Mouse (Mus musculus) limb, embryonic 15.5 days (tissue): ENCODE data around the gene Alox5. TPM values are rescaled to one million over a fixed set of nuclear protein-coding genes. Genes with fewer than 3 reads are reported as not detected.

ENCODE experiments used
- ATAC-seq: fragments of 200-750 bp; cut with Nextera tagmentation; 2 replicates; pipeline ENCODE4 v1.8.0; 2017; ENCODE audit warnings: low read depth, moderate TSS enrichment; ENCODE audit not compliant: insufficient number of reproducible peaks, low FRiP score, low TSS enrichment
- H3K27ac ChIP-seq: fragments of 300-500 bp; sonication (generic); 2 replicates; pipeline ENCODE4 v1.5.1; 2015; ENCODE audit warnings: moderate library complexity, mild to moderate bottlenecking, inconsistent platforms
- H3K27me3 ChIP-seq: fragments of 300-500 bp; sonication (generic); 2 replicates; pipeline ENCODE4 v1.6.1; 2015; ENCODE audit warnings: inconsistent platforms
- H3K36me3 ChIP-seq: fragments of 300-500 bp; sonication (generic); 2 replicates; pipeline ENCODE4 v1.6.1; 2015; ENCODE audit warnings: inconsistent platforms
- H3K4me1 ChIP-seq: fragments of 300-500 bp; sonication (generic); 2 replicates; pipeline ENCODE4 v1.6.1; 2015; ENCODE audit warnings: inconsistent platforms
- H3K4me2 ChIP-seq: fragments of 300-500 bp; sonication (generic); 2 replicates; pipeline ENCODE4 v1.6.1; 2015; ENCODE audit warnings: mild to moderate bottlenecking, inconsistent platforms
- H3K4me3 ChIP-seq: fragments of 300-500 bp; sonication (generic); 2 replicates; pipeline ENCODE4 v1.5.1; 2015; ENCODE audit warnings: mild to moderate bottlenecking, inconsistent platforms
- H3K9ac ChIP-seq: fragments of 300-500 bp; sonication (generic); 2 replicates; pipeline ENCODE4 v1.6.1; 2015; ENCODE audit warnings: inconsistent platforms
- H3K9me3 ChIP-seq: fragments of 300-500 bp; sonication (generic); 2 replicates; pipeline ENCODE4 v1.6.1; 2016; ENCODE audit warnings: inconsistent platforms
- WGBS: fragments of 180-500 bp; shearing (Covaris S2); methylation state at CpG from one replicate; pipeline ENCODE4 v1.1.7; 2015; 5-methylcytosine and 5-hydroxymethylcytosine counted together
- polyA plus RNA-seq: library from polyadenylated mRNA; unstranded; fragments of >200 nt; fragmentation: Nextera tagmentation; extraction: Ambion mirVana; gene quantifications from 2 replicates; pipeline ENCODE4 v1.2.1, GENCODE M21; 2015

Alox5 gene
- polyA plus RNA-seq, 1 experiment from 2014 or later = 3.7 TPM

DNA sequence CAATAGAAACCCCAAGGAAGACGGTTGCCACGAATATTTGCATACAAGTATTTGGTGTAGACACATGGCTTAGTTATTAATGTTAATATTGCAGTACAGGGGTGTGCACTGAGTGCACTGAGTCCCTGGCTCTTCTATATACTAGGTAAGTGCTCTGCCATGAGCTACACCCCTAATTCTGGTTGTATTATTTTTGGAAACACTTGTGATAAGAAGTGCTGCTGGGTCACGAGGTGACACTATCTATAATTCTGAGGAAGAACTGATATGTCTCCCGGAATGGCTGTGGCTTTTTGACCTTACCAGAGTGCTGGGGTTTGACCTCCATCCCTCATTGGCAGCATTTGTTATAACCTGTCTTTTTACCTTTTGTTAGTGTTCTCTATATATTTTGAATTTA is 20.1 kb downstream of the Alox5 start:
- Histone ChIP-seq H3K36me3 (no peaks in the 10 kb centered on the region), H3K9me3 (no peaks in the 10 kb centered on the region), H3K4me2 (no peak overlapping the region), H3K4me3 (no peak overlapping the region), H3K9ac (no peak overlapping the region), H3K27ac (no peak overlapping the region), H3K4me1 (no peaks in the 10 kb centered on the region), H3K27me3 (no peaks in the 10 kb centered on the region)
- no peak for ATAC-seq
- 78% methylated on average over 4 of the region's 4 CpGs for WGBS

- WGBS = 63% methylated on average over 4 of the region's 4 CpGs
- Histone ChIP-seq H3K9ac (no peak overlapping the region), H3K27ac (no peak overlapping the region), H3K4me1 (no peaks in the 10 kb centered on the region), H3K9me3 (no peaks in the 10 kb centered on the region), H3K4me3 (no peak overlapping the region), H3K36me3 (no peaks in the 10 kb centered on the region), H3K4me2 (no peak overlapping the region), H3K27me3 (no peaks in the 10 kb centered on the region)
- no peak for ATAC-seq
These were observed 20.5 kb downstream of the Alox5 start for GRCm38 (mm10) chr6:116440447-116440846.

DNA sequence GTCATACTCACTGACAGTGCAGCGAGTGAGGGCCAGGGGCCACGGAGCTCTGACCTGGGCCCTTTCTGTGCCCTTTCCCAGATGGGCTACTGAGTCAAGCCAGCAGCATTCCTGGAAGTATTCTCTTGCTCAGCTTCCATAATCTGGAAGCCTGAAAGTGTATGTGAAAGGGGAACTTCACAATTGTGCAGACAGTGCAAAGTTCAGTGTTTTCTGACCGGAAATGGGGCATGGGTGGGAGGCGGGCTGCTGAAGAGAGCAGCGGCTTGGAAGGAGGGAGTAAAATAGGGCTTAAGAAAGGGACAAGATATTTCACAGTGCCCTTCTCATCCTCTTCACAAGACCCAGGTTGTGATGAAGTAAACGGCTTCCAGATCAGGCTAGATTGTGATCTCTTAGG is 21.4 kb downstream of the Alox5 start:
- H3K4me3 ChIP-seq = no peak overlapping the region
- no peaks in the 10 kb centered on the region for H3K9me3 ChIP-seq
- H3K9ac ChIP-seq = no peak overlapping the region
- H3K36me3 ChIP-seq = no peaks in the 10 kb centered on the region
- H3K27ac ChIP-seq = no peak overlapping the region
- no peaks in the 10 kb centered on the region for H3K27me3 ChIP-seq
- ATAC-seq = no peak
- no peaks in the 10 kb centered on the region for H3K4me1 ChIP-seq
- 85% methylated on average over 6 of the region's 6 CpGs for WGBS
- H3K4me2 ChIP-seq = no peak overlapping the region

GRCm38 (mm10) chr6:116438864-116439263 is 22.1 kb downstream of the Alox5 start:
- no peak overlapping the region for H3K4me2 ChIP-seq
- no peaks in the 10 kb centered on the region for H3K9me3 ChIP-seq
- 75% methylated on average over 6 of the region's 6 CpGs for WGBS
- no peaks in the 10 kb centered on the region for H3K4me1 ChIP-seq
- ATAC-seq = no peak
- H3K27ac ChIP-seq = no peak overlapping the region
- H3K4me3 ChIP-seq = no peak overlapping the region
- H3K9ac ChIP-seq = no peak overlapping the region
- H3K36me3 ChIP-seq = no peaks in the 10 kb centered on the region
- H3K27me3 ChIP-seq = no peaks in the 10 kb centered on the region

- Histone ChIP-seq H3K4me3 (no peak overlapping the region), H3K4me2 (no peak overlapping the region), H3K9me3 (peaks cover 4% of the 10 kb centered on the region; the same call in 1 of the 2 replicates), H3K36me3 (no peaks in the 10 kb centered on the region), H3K27ac (no peak overlapping the region), H3K9ac (no peak overlapping the region), H3K27me3 (no peaks in the 10 kb centered on the region), H3K4me1 (no peaks in the 10 kb centered on the region)
- no peak for ATAC-seq
- WGBS = 63% methylated on average over 5 of the region's 5 CpGs
These were observed 32.7 kb downstream of the Alox5 start for GRCm38 (mm10) chr6:116428282-116428681.

DNA sequence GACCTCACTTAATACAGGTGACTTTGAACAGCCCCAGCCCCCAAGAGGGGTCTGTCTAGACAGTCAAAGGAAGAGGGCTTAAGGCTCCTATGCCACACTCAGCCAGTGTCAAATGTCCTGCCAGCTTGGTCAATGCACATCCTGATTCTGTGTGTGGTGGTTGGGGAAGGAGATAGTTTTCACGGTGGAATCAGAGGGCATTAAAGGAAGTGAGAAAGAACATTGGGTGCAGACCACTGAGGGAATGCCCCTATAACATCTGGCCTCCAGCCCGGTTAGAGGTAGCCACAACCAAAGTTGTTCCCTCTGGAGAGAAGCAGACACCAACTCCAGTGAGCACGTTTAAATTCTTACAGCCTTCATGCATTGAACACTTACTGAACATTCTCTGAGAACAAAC is 33.4 kb downstream of the Alox5 start:
- no peak overlapping the region for H3K27ac ChIP-seq
- no peaks in the 10 kb centered on the region for H3K4me1 ChIP-seq

DNA sequence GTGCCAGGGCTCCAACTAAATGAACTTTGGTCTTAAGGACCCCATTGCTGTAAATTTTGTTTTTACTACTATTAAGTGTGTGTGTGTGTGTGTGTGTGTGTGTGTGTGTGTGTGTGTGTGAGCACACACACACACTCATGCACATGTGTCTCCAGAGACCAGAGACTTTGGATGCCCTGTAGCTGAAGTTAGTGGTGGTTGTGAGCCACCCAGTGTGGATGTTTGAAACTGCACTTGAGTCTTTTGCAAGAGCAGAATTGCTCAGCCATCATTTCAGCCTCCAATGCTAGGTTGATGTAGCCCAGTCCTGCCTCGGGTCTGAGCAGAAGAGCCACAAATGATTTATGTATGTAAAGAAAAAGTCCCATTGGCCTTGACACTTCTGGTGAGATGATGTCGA is 37.3 kb downstream of the Alox5 start:
- 61% methylated on average over 2 of the region's 2 CpGs for WGBS
- no peak overlapping the region for H3K4me3 ChIP-seq
- no peak overlapping the region for H3K27ac ChIP-seq

More for the DNA sequence above, 33.4 kb downstream of the Alox5 start:
- no peak for ATAC-seq
- H3K36me3 ChIP-seq = no peaks in the 10 kb centered on the region
- no peak overlapping the region for H3K9ac ChIP-seq
- H3K4me3 ChIP-seq = no peak overlapping the region
- no peaks in the 10 kb centered on the region for H3K27me3 ChIP-seq
- H3K9me3 ChIP-seq = peaks cover 4% of the 10 kb centered on the region; the same call in 1 of the 2 replicates
- WGBS = 72% methylated on average over 3 of the region's 3 CpGs
- H3K4me2 ChIP-seq = no peak overlapping the region

DNA sequence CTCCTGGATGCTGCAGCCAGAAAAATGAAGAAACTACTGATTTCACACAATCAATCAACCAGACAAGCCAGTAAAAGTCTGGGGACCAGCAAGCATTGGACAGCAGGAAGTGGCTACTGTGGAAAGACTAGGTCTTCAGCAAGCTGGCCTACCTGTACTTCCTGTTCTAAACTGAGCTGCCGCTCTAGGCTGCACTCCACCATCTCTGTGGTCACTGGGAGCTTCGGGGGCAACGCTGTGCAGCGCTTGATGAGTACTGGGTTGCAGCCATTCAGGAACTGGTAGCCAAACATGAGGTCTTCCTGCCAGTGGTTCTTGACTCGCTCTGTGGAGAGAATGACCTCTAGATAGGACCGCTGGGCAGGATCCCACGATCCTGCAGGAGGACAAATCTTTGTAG is 38.0 kb downstream of the Alox5 start:
- 86% methylated on average over 7 of the region's 7 CpGs for WGBS
- no peak overlapping the region for H3K4me2 ChIP-seq
- no peaks in the 10 kb centered on the region for H3K36me3 ChIP-seq
- no peaks in the 10 kb centered on the region for H3K9me3 ChIP-seq
- H3K9ac ChIP-seq = no peak overlapping the region
- H3K27ac ChIP-seq = no peak overlapping the region
- H3K4me1 ChIP-seq = no peaks in the 10 kb centered on the region
- no peak overlapping the region for H3K4me3 ChIP-seq
- H3K27me3 ChIP-seq = no peaks in the 10 kb centered on the region
- ATAC-seq = no peak

More for the DNA sequence above, 37.3 kb downstream of the Alox5 start:
- no peaks in the 10 kb centered on the region for H3K36me3 ChIP-seq
- ATAC-seq = no peak
- no peaks in the 10 kb centered on the region for H3K27me3 ChIP-seq
- H3K9ac ChIP-seq = no peak overlapping the region
- no peaks in the 10 kb centered on the region for H3K9me3 ChIP-seq
- no peaks in the 10 kb centered on the region for H3K4me1 ChIP-seq
- H3K4me2 ChIP-seq = no peak overlapping the region

GRCm38 (mm10) chr6:116420271-116420670 is 40.7 kb downstream of the Alox5 start:
- H3K9me3 ChIP-seq = no peaks in the 10 kb centered on the region
- no peak overlapping the region for H3K27ac ChIP-seq
- H3K4me1 ChIP-seq = no peaks in the 10 kb centered on the region
- no peak for ATAC-seq
- no peaks in the 10 kb centered on the region for H3K27me3 ChIP-seq
- no peak overlapping the region for H3K4me2 ChIP-seq
- H3K9ac ChIP-seq = no peak overlapping the region
- no peak overlapping the region for H3K4me3 ChIP-seq
- 71% methylated on average over 10 of the region's 10 CpGs for WGBS
- H3K36me3 ChIP-seq = no peaks in the 10 kb centered on the region

DNA sequence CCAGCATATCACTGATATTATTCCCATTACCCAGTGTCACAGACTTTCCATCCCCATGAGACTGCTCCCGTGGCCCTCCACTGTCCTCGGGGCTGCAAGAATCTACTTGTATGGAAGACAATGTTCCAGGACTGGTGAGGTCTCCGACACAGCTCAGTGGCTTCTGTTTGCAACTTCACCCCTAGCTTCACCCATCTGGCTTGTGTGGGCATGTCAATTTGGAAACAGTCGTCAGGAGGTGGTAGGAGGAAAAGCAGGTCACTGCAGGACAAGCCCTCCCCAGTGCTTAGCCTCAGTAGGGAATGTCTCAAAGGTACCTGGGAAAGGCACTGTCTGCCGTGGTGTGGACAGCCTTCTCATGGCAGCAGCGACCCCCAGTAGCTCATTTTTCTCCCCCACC is 41.3 kb downstream of the Alox5 start:
- Histone ChIP-seq H3K9me3 (no peaks in the 10 kb centered on the region), H3K4me3 (no peak overlapping the region), H3K27ac (no peak overlapping the region), H3K27me3 (no peaks in the 10 kb centered on the region), H3K36me3 (no peaks in the 10 kb centered on the region), H3K4me1 (no peaks in the 10 kb centered on the region), H3K4me2 (no peak overlapping the region), H3K9ac (no peak overlapping the region)
- 55% methylated on average over 6 of the region's 6 CpGs for WGBS
- ATAC-seq = no peak

DNA sequence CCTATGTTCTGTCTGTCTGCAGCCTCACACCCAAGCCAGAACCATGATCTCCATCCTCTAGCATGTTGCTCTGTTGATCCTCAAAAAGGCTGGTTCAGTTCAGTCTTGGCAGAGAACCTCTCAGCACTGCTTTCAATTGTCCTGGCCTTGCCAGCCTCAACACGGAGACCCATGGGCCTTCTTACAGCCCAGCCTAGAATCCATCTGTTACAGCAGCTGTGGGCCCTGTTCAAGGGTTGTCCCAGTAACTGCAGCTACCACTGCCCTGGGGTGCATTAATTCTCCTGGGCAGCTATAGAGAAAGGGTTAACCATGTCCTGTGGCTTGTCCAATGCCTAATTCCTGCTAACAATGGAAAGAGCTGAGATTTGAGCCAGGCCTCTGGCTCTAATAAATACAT is 42.5 kb downstream of the Alox5 start:
- no peaks in the 10 kb centered on the region for H3K4me1 ChIP-seq
- no peaks in the 10 kb centered on the region for H3K27me3 ChIP-seq
- ATAC-seq = no peak
- no peak overlapping the region for H3K4me2 ChIP-seq
- no peaks in the 10 kb centered on the region for H3K9me3 ChIP-seq
- H3K36me3 ChIP-seq = no peaks in the 10 kb centered on the region
- H3K4me3 ChIP-seq = no peak overlapping the region
- H3K9ac ChIP-seq = no peak overlapping the region
- no peak overlapping the region for H3K27ac ChIP-seq
- 72% methylated on average over 1 of the region's 1 CpGs for WGBS

- no peaks in the 10 kb centered on the region for H3K9me3 ChIP-seq
- no peak for ATAC-seq
- no peak overlapping the region for H3K27ac ChIP-seq
- H3K9ac ChIP-seq = no peak overlapping the region
- no peak overlapping the region for H3K4me3 ChIP-seq
- 60% methylated on average over 6 of the region's 6 CpGs for WGBS
- no peak overlapping the region for H3K4me2 ChIP-seq
- no peaks in the 10 kb centered on the region for H3K4me1 ChIP-seq
- H3K36me3 ChIP-seq = no peaks in the 10 kb centered on the region
- H3K27me3 ChIP-seq = no peaks in the 10 kb centered on the region
These were observed 43.3 kb downstream of the Alox5 start for GRCm38 (mm10) chr6:116417518-116418315.
